Mouse (Mus musculus): Measurements from ENCODE around the gene Sfswap. TPM values are rescaled to one million over a fixed set of nuclear protein-coding genes. Genes with fewer than 3 reads are reported as not detected.
A peak's percentile ranks its signal among the peaks of the same experiment; 100 is the strongest.
"Not testable (repeated sequence)": the region's sequence is repeated elsewhere in the genome, so short reads cannot be mapped to it uniquely, and the experiment has no call there.

Gene Sfswap
- polyA plus RNA-seq, 1 experiment: 194 TPM

- 71% methylated on average over 11 of the region's 11 CpGs for WGBS
These were observed 40.1 kb upstream of the Sfswap start for GRCm38 (mm10) chr5:129460798-129461476.

DNA sequence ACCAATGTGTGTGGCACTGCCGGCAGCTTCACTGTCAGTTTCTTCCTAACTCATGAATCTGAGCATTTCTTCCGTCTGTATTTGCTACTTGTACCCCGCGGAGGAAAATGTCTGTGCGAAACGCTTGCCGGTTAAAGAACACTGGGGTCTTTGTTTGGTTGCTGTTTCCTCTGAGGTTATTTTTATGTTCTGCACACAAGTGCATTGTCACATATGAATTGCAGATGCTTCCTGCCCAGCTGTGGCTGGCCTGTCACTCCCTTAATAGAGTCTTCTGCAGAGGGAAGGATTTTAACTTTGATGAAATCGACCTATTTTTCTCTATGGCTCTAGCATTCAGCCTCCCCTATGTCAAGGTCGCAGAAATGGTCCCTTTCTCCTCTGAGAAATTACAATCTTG lies 37.4 kb upstream of the Sfswap start:
- WGBS: 57% methylated on average over 9 of the region's 9 CpGs
- not testable (repeated sequence) for H3K4me3 ChIP-seq (replicated peaks; ENCODE audit: insufficient read depth, low read depth, low read length); H3K27ac ChIP-seq (ENCODE audit: insufficient read depth, low read length); DNase-seq; H3K27me3 ChIP-seq (ENCODE audit: control insufficient read depth, insufficient read depth, low read length); H3K4me1 ChIP-seq (ENCODE audit: control insufficient read depth, insufficient read depth, low read length)

More at GRCm38 (mm10) chr5:129460798-129461476, 40.1 kb upstream of the Sfswap start:
- DNase-seq: no peak
- Histone ChIP-seq H3K27me3 (ENCODE audit: control insufficient read depth, insufficient read depth, low read length) (no peaks in the 10 kb centered on the region), H3K27ac (ENCODE audit: insufficient read depth, low read length) (no peak overlapping the region), H3K4me3 (replicated peaks; ENCODE audit: insufficient read depth, low read depth, low read length) (no peak overlapping the region), H3K4me1 (ENCODE audit: control insufficient read depth, insufficient read depth, low read length) (peaks cover 28% of the 10 kb centered on the region)
- TF ChIP-seq POLR2A (IDR thresholded peaks at IDR 0.05; ENCODE audit: borderline replicate concordance, insufficient read depth, low read length) (no peak), CTCF (IDR thresholded peaks at IDR 0.05; ENCODE audit: borderline replicate concordance, insufficient read depth, low read depth, low read length) (no peak)

DNA sequence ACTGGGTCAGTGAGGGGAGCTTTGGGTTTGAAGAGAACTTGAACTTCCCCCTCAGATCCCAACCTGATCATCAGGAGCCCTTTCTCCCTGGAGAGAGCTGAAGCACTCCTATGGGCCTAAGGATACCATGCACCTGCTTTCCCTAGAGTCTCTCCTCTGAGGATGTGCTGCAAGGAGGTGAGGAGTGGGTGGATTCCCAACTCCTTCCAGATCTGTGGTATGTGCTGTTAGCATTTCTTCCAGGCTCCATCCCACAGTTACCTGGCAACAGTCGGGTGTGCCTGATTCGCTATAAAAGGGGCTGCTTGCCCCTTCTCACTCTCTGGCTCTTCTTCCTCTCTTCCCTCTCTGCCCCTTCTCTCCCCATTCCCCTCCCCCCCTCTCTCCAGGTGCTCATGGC lies 35.2 kb upstream of the Sfswap start:
- no peak for DNase-seq
- TF ChIP-seq POLR2A (IDR thresholded peaks at IDR 0.05; ENCODE audit: borderline replicate concordance, insufficient read depth, low read length) (no peak), CTCF (IDR thresholded peaks at IDR 0.05; ENCODE audit: borderline replicate concordance, insufficient read depth, low read depth, low read length) (no peak)
- Histone ChIP-seq H3K4me3 (replicated peaks; ENCODE audit: insufficient read depth, low read depth, low read length) (no peak overlapping the region), H3K27me3 (ENCODE audit: control insufficient read depth, insufficient read depth, low read length) (no peaks in the 10 kb centered on the region), H3K27ac (ENCODE audit: insufficient read depth, low read length) (no peak overlapping the region), H3K4me1 (ENCODE audit: control insufficient read depth, insufficient read depth, low read length) (no peaks in the 10 kb centered on the region; the same call in 1 of the 2 replicates)
- WGBS: 80% methylated on average over 2 of the region's 2 CpGs

- H3K4me1 ChIP-seq (ENCODE audit: control insufficient read depth, insufficient read depth, low read length): no peaks in the 10 kb centered on the region
- no peak overlapping the region for H3K27ac ChIP-seq (ENCODE audit: insufficient read depth, low read length)
- no peak overlapping the region for H3K4me3 ChIP-seq (replicated peaks; ENCODE audit: insufficient read depth, low read depth, low read length)
- no peaks in the 10 kb centered on the region for H3K27me3 ChIP-seq (ENCODE audit: control insufficient read depth, insufficient read depth, low read length)
- no peak for DNase-seq
- WGBS: 80% methylated on average over 3 of the region's 3 CpGs
- TF ChIP-seq POLR2A (IDR thresholded peaks at IDR 0.05; ENCODE audit: borderline replicate concordance, insufficient read depth, low read length) (no peak), CTCF (IDR thresholded peaks at IDR 0.05; ENCODE audit: borderline replicate concordance, insufficient read depth, low read depth, low read length) (no peak)
These were observed 25.4 kb upstream of the Sfswap start for GRCm38 (mm10) chr5:129475532-129476045.

DNA sequence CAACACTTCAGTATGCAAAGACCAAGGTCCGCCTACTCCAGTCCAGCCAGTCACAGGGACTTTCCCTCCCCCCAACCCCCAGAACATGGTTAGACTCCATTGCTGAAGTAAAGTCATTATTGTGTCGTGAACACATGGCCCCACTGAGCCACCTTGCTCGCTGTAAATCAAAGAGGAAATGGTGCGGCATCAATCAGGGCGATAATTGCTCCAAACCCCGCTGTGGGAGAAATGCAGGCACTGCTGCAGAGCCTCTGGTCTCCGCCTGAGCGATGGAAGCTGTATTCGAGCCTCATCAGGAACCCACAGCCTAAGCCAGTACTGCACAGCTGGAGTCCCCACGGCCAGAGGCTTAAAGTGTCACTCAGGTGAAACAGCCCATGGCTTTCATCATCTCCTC lies 11.1 kb upstream of the Sfswap start:
- Histone ChIP-seq H3K27ac (ENCODE audit: insufficient read depth, low read length) (no peak overlapping the region), H3K4me3 (replicated peaks; ENCODE audit: insufficient read depth, low read depth, low read length) (no peak overlapping the region), H3K4me1 (ENCODE audit: control insufficient read depth, insufficient read depth, low read length) (no peaks in the 10 kb centered on the region), H3K27me3 (ENCODE audit: control insufficient read depth, insufficient read depth, low read length) (no peaks in the 10 kb centered on the region)
- no peak for DNase-seq
- WGBS: 40% methylated on average over 10 of the region's 10 CpGs
- TF ChIP-seq POLR2A (IDR thresholded peaks at IDR 0.05; ENCODE audit: borderline replicate concordance, insufficient read depth, low read length) (no peak), CTCF (IDR thresholded peaks at IDR 0.05; ENCODE audit: borderline replicate concordance, insufficient read depth, low read depth, low read length) (no peak)

- DNase-seq: peak in 1 of 2 experiments; percentile 33
- peaks cover 5% of the 10 kb centered on the region for H3K4me1 ChIP-seq (ENCODE audit: control insufficient read depth, insufficient read depth, low read length)
- under 1% methylated on average over 44 of the region's 44 CpGs for WGBS
- no peak overlapping the region for H3K27ac ChIP-seq (ENCODE audit: insufficient read depth, low read length)
- peak overlapping the region; percentile 88 for H3K4me3 ChIP-seq (replicated peaks; ENCODE audit: insufficient read depth, low read depth, low read length)
- TF ChIP-seq CTCF (IDR thresholded peaks at IDR 0.05; ENCODE audit: borderline replicate concordance, insufficient read depth, low read depth, low read length) (no peak), POLR2A (IDR thresholded peaks at IDR 0.05; ENCODE audit: borderline replicate concordance, insufficient read depth, low read length) (no peak)
- no peaks in the 10 kb centered on the region for H3K27me3 ChIP-seq (ENCODE audit: control insufficient read depth, insufficient read depth, low read length)
These were observed 650 bp downstream of the Sfswap start for GRCm38 (mm10) chr5:129501671-129502070.

- H3K4me1 ChIP-seq (ENCODE audit: control insufficient read depth, insufficient read depth, low read length): peaks cover 5% of the 10 kb centered on the region
- 93% methylated on average over 4 of the region's 4 CpGs for WGBS
- no peak for TF ChIP-seq CTCF (IDR thresholded peaks at IDR 0.05; ENCODE audit: borderline replicate concordance, insufficient read depth, low read depth, low read length)
- H3K4me3 ChIP-seq (replicated peaks; ENCODE audit: insufficient read depth, low read depth, low read length): no peak overlapping the region
- DNase-seq: no peak
- no peak overlapping the region for H3K27ac ChIP-seq (ENCODE audit: insufficient read depth, low read length)
- H3K27me3 ChIP-seq (ENCODE audit: control insufficient read depth, insufficient read depth, low read length): no peaks in the 10 kb centered on the region
These were observed 5.9 kb downstream of the Sfswap start for GRCm38 (mm10) chr5:129506886-129507285.

- Histone ChIP-seq H3K27me3 (ENCODE audit: control insufficient read depth, insufficient read depth, low read length) (no peaks in the 10 kb centered on the region), H3K4me3 (replicated peaks; ENCODE audit: insufficient read depth, low read depth, low read length) (no peak overlapping the region), H3K27ac (ENCODE audit: insufficient read depth, low read length) (peak overlapping the region; percentile 69), H3K4me1 (ENCODE audit: control insufficient read depth, insufficient read depth, low read length) (peaks cover 22% of the 10 kb centered on the region)
- TF ChIP-seq POLR2A (IDR thresholded peaks at IDR 0.05; ENCODE audit: borderline replicate concordance, insufficient read depth, low read length): no peak
- TF ChIP-seq CTCF (IDR thresholded peaks at IDR 0.05; ENCODE audit: borderline replicate concordance, insufficient read depth, low read depth, low read length): no peak
- peak; percentile 77 to 80 for DNase-seq
- WGBS: 74% methylated on average over 4 of the region's 4 CpGs
These were observed 17.2 kb downstream of the Sfswap start for GRCm38 (mm10) chr5:129518180-129518579.

Measured in cerebellum, adult 2 months (tissue).